Mouse (Mus musculus) skeletal muscle tissue, adult 2 months (tissue): ENCODE data around the gene Tmem121b.

Experiments used
- DNase-seq: peaks from one replicate; pipeline ENCODE4 v3.0.0-alpha.2; 2012; ENCODE audit warnings: low read depth, low spot score

Tmem121b gene

GRCm38 (mm10) chr6:120493374-120494181 lies at the start of gene Tmem121b:
Tmem121b (minus strand) TSS chr6:120493807.
- no peak for DNase-seq

GRCm38 (mm10) chr6:120542061-120542460 lies 48.5 kb upstream of the Tmem121b start:
- DNase-seq: no peak

GRCm38 (mm10) chr6:120541386-120541785 lies 47.8 kb upstream of the Tmem121b start:
- no peak for DNase-seq

DNA sequence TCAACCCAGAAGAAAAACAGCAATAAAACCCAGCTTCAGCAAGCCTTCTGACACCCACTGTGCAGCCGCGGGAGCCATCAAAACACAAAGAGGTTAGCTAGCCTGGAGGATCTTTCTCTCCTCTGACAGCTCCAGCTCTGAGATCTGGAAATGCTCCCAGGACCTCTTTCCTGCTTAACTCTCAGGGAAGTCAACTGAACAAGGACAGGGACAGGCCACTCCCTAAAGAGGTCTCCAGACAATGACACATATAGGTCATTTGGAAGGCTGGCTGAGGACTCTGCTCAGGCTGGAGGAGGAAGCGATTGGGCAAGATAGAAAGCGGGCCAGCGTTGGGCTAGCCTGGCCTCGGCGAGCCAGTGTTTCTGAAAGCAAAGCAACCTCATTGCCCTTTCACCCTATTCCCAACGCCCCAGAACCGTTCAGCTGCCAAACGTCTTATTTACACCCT lies 46.2 kb upstream of the Tmem121b start:
- DNase-seq: peak; percentile 70

DNA sequence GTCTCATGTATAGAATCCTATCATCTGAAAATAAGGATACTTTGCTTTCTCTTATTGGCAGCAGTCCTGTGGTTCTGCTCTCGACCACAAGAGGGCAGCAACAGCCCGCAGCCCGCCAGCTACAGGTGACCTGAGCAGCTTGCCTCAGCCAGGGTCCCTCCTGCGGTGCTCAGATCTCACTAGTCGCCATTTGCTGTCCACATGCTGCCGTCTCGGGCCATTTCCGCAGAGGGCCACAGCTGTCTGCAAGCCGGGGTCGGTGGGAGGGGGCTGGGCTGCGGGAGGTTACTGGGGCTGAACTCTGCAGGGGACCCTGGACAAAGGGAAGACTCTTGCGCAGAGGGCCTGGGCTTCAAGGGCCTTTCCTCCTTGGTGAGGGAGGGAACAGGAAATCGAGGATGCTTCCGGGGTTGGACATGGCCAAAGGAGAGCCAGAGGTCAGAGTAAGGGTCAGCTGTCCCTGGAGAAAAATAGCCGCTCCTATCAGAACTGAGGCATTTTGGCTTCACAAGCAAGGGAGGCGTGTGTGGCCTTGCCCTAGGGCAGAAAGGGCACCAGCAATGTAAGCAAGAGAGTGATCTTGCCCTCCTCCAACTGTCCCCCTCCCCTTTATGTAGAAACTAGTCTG lies 45.6 kb upstream of the Tmem121b start:
- DNase-seq: peak; percentile 81

DNA sequence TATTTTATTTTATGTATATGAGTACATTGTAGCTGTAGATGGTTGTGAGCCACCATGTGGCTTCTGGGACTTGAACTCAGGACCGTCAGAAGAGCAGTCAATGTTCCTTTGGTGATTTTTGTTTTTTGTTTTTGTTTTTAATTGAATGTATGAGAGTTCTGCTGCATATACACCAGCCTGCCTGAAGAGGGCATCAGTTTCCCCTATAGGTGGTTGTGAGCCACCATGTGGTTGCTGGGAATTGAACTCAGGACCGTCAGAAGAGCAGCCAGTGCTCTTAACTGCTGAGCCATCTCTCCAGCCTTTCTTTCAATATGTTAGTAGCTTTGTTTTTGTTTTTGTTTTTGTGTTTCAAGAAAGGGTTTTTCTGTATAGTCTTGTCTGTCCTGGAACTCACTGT lies 42.7 kb upstream of the Tmem121b start:
- no peak for DNase-seq

DNA sequence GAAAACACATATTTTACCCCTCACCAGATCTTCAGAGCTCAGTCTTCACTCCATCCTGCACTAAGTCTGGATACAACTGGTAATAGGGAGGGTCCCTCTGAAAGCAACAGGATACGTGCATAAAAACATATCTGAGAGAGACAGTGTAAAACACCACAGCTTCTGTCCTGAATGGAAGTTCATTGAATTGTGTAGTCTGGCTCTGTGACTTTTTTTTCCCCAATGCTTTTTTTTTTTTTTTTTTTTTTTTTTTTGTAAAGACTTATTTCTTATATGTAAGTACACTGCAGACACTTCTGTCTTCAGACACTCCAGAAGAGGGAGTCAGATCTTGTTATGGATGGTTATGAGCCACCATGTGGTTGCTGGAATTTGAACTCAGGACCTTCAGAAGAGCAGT lies 39.0 kb upstream of the Tmem121b start:
- DNase-seq: no peak

DNA sequence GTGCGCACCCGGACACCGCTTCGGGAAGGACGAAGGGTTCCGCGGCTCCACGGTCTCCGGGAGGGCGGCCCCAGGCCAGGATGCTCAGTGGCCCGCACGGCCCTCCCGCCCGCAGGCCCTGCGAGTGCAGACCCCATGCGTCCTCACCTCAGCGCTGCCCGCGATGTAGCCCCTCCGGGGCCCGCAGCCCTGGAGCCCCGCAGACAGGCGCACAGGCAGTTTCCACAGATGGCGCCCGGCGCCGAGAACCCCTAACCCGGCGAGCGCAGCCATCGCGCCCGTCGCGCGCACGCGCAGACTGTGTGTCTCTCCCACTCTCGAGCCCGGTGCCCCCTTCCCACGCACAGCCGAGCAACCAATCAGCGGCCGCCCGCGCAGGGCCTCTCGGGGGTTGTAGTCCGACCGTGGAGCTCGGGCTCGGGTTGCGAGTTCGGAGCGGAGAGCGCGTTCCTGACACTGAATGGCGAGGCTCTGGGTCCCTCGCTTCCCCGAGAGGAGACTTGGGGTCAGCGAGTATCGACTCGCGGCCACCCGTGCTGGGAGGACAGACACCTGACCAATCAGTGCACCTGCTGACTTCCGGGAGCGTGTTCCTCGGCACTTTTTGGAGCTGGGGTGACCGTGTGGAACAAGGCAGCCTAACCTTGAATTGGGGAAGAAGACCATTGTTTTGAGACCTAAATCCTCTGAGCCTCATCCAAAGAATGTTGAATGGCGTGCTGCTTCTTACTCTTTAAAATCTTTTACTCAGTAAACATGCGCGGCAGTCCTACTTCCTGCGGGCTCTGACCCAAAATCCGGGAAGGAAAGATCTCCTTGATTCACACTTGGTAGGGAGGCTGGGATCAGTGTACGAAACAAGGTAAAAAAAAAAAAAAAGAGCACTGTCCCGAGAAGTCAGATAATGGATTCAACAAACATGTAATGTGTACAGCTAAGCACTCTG lies 37.7 kb upstream of the Tmem121b start, which contains the start of gene Hdhd5:
Gene Hdhd5 (minus strand): TSS at position 300 of the 946 bp plus-strand sequence.
- DNase-seq: peak; percentile 91

- no peak for DNase-seq
Observed at GRCm38 (mm10) chr6:120529123-120529522, 35.5 kb upstream of the Tmem121b start.

DNA sequence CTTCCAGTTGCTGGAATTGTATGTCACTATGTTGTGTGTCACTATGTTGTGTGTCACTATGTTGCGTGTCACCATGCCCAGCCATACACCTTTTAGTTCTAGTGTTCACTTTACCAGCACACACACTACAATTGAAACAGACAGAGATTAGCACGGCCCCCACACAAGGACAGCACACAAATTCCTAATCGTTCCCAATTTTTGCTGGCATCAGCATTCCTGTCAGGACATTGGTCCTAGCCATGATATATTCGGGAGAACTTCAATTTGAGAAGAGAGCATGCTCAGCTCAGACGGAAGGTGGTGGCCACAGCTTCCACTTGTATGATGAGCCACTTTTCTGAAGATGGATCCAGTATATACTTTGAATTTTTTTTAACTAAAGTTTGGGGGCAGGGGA lies 31.2 kb upstream of the Tmem121b start:
- DNase-seq: no peak

GRCm38 (mm10) chr6:120519647-120520046 lies 26.0 kb upstream of the Tmem121b start:
- DNase-seq: no peak

DNA sequence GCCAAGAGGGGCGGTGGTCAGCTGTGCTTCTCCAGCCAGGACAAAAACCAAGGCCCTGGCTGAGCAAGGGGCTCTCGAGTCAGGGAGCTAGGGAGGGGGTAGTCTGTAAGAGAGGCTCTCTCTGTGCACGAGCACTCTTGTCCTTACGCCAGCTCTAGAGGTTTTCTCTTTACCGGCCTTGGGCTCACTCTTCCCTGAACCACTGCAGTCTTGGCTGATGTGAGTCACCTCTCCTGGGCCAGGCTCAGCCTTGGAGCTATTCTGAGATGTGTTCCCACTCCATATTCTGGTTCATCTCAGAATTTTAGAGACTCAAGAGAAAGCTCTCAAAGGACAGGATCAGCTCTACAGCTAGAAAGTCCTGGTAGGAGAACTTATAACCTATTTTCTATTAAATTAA lies 23.7 kb upstream of the Tmem121b start:
- no peak for DNase-seq

DNA sequence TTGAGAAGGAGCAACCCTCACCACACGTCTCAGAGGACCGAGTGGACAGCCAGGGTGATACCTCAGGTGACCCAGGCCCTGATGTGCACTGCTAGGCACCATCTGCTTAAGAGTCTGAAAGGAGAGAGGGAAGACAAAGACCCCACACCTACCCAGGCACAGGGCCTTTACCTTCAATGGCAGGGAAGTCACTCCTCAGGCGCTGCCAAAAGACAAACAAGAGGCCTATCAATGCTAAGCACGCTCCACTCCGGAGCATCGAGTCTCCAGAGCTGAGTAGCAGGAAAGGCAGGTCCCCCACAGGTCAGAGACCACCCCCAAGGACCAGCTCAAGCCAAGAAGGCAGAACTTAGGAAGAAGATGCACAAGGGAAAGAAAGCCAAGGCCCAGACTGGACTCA lies 23.3 kb upstream of the Tmem121b start:
- DNase-seq: no peak

- no peak for DNase-seq
Observed at GRCm38 (mm10) chr6:120516422-120516821, 22.8 kb upstream of the Tmem121b start.

GRCm38 (mm10) chr6:120511212-120511611 lies 17.6 kb upstream of the Tmem121b start:
- DNase-seq: no peak

DNA sequence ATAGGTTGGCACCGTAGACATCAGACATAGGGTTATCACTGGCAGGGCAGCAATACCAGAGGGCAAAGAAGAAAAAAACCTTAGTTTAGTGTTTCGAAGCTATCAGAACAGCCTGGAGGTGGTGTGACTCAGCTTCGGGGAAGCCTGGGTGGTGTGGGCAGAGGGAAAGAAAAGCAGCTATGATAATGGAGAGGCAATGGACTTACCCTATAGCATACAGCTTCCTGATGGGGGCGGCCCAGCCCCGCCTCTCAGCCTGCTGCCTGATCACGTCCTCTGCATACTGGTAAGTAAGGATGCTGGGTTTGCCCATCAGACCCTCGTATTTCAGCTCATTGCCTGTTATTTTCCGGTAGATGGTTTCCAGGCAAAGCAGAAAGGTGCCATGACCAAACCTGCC lies 16.8 kb upstream of the Tmem121b start:
- DNase-seq: no peak

GRCm38 (mm10) chr6:120509975-120510374 lies 16.4 kb upstream of the Tmem121b start:
- no peak for DNase-seq

DNA sequence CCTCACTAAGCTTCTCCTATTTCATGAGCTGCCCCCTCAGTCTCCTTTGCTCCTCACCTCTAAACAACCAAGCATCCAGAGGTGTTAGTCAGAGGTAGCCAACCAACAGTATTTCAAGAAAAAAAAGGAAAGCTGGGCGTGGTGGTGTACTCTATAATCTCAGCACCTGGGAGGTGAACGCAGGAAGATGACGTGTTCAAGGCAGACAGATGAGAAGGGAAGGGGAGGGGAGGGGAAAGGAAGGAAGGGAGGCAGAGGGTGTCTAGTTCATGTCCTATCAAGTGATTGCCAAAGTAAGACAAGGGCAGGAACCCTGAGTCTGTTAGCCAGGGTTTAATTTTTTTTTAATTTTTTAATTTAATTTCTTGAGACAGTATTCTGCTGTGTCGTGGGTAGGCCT lies 15.0 kb upstream of the Tmem121b start:
- DNase-seq: no peak

DNA sequence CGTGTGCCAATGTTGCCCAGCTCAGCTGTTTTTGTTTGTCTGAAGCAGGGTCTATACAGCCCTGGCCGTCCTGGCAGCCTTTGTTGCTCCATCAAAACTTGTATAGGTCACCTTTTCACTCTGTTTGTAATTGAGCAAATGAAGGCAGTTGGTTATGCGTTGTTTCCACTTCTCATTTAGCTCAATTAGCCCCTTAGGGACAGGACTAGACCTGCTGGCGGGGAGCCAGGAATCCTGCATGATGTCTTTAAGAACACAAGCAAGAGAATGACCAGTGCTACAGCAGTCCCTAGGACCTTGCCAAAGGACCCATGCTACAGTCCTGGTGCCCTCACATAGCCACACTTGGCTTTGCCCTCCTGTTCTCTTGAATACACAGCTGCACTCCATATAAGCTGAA lies 11.9 kb upstream of the Tmem121b start:
- DNase-seq: no peak

DNA sequence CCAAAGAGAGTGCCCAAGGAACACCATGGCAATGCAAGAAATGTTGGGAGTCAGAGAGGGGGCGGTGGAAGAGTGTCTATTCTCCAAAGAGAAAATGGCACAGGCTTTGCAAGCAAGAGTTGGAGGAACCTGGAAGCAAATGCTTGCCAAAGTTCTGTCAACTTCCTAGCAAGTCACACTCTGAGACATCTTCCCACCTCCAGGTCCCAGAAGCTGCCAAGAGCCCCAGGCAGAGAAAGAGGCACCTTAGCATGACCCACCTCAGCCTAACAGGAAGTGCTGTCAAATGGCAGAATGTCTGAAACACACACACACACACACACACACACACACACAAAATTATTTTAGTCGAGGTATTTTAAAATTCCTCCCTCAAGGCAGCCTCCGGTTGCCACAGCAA lies 10.4 kb upstream of the Tmem121b start:
- no peak for DNase-seq

DNA sequence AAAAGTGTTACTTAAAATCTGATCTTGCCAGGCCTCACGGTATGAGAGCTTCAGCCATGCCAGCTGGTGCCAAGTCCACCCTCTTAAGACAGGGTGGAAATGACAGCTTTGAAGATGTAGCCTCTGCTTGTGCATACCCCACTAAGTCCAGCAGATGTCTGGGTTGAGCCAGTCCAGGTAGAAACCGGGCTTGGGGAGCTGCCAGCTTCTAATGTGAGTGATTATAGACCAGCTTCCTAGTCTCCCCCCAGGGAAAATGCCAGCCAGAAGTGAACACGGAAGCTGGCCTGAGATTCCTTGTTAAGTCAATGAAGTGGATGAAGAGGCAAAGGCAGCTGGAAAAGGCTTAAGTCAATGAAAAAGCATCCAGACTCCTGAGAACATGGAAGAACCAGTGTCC lies 2.9 kb upstream of the Tmem121b start:
- no peak for DNase-seq
